Mouse (Mus musculus) testis, adult 2 months (tissue): ENCODE measurements around the gene Rangap1.

Experiments
- CTCF ChIP-seq: fragments of 200-500 bp; IDR thresholded peaks from 2 replicates; pipeline ENCODE4 v1.5.1; 2012; ENCODE audit warnings: low read depth, mild to moderate bottlenecking, inconsistent platforms, low read length, moderate library complexity; ENCODE audit not compliant: control insufficient read depth, insufficient read depth, insufficient replicate concordance
- POLR2A ChIP-seq: fragments of 200-500 bp; IDR thresholded peaks from 2 replicates; pipeline ENCODE4 v1.6.1; 2012; ENCODE audit warnings: low read depth, mild to moderate bottlenecking, inconsistent platforms, low read length, moderate library complexity; ENCODE audit not compliant: control insufficient read depth

GRCm38 (mm10) chr15:81663281-81663680, 82.0 kb downstream of the Rangap1 start:
- TF ChIP-seq CTCF (no peak), POLR2A (no peak)
